Mouse (Mus musculus) hindbrain, postnatal 0 days (tissue): ENCODE measurements at regions not wholly inside any gene's neighbourhood (a gene's known extent, or its start where the extent isn't known, plus 50 kb on each side); places are given as distances from the start of the nearest gene placed in this dataset.
A peak's percentile ranks its signal among the peaks of the same experiment; 100 is the strongest.

Experiments used
- ATAC-seq: fragments of 200-750 bp; cut with Nextera tagmentation; 2 replicates; pipeline ENCODE4 v1.8.0; 2017; ENCODE audit warnings: mild to moderate bottlenecking, moderate TSS enrichment, moderate library complexity
- DNase-seq: peaks from one replicate; pipeline ENCODE4 v3.0.0-alpha.2; 2015; ENCODE audit warnings: low spot score
- H3K27ac ChIP-seq: fragments of 300-500 bp; sonication (generic); 2 replicates; pipeline ENCODE4 v1.5.1; 2014; ENCODE audit warnings: mild to moderate bottlenecking
- H3K27me3 ChIP-seq: fragments of 300-500 bp; sonication (generic); 2 replicates; pipeline ENCODE4 v1.6.1; 2014; ENCODE audit warnings: low read length, mixed read lengths; ENCODE audit not compliant: insufficient read depth
- H3K36me3 ChIP-seq: fragments of 300-500 bp; sonication (generic); 2 replicates; pipeline ENCODE4 v1.6.1; 2014; ENCODE audit warnings: low read length, mixed read lengths; ENCODE audit not compliant: insufficient read depth
- H3K4me1 ChIP-seq: fragments of 300-500 bp; sonication (generic); 2 replicates; pipeline ENCODE4 v1.6.1; 2014; ENCODE audit warnings: antibody characterized with exemption, low read length, mixed read lengths; ENCODE audit not compliant: insufficient read depth
- H3K4me2 ChIP-seq: fragments of 300-500 bp; sonication (generic); 2 replicates; pipeline ENCODE4 v1.6.1; 2014; ENCODE audit warnings: low read depth, mild to moderate bottlenecking, low read length, moderate library complexity, mixed read lengths
- H3K4me3 ChIP-seq: fragments of 300-500 bp; sonication (generic); 2 replicates; pipeline ENCODE4 v1.5.1; 2014; ENCODE audit warnings: low read length
- H3K9ac ChIP-seq: fragments of 300-500 bp; sonication (generic); replicated peaks from 2 replicates; pipeline ENCODE4 v1.6.1; 2014; ENCODE audit warnings: mild to moderate bottlenecking, low read length, moderate library complexity, mixed read lengths
- H3K9me3 ChIP-seq: fragments of 300-500 bp; sonication (generic); 2 replicates; pipeline ENCODE4 v1.6.1; 2016; ENCODE audit warnings: low read length, mixed read lengths
- CTCF ChIP-seq: IDR thresholded peaks from 2 replicates; pipeline ENCODE4 v1.5.1; 2016; ENCODE audit warnings: antibody characterized with exemption, control low read depth, low read depth
- WGBS: fragments of 180-500 bp; shearing (Covaris S2); extraction: QIAGEN DNeasy Blood & Tissue Kit; methylation state at CpG from one replicate; pipeline ENCODE4 v1.1.7; 2014; 5-methylcytosine and 5-hydroxymethylcytosine counted together

DNA sequence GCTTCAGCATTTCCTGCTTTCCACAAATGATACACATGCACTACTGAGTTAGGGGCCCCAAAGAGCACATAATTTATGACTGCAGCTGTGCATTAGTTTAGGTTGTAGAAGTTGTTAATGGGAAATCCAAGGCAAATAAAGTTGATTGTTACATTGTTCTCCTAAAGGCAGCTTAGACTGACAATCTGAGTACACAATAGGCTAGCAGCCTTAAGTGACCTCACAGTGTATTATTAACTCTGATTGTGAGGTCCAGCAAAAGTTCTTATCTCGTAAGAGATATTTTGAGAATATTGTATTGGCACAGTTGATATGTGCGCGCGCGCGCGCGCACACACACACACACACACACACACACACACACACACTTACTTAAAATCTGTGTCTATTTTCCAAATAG lies 70.5 kb upstream of the Yae1d1 start:
- no peaks in the 10 kb centered on the region for H3K36me3 ChIP-seq
- 91% methylated on average over 8 of the region's 8 CpGs for WGBS
- no peaks in the 10 kb centered on the region for H3K9me3 ChIP-seq
- no peaks in the 10 kb centered on the region for H3K27me3 ChIP-seq
- no peak overlapping the region for H3K27ac ChIP-seq
- no peak for TF ChIP-seq CTCF
- no peak overlapping the region for H3K9ac ChIP-seq
- no peak overlapping the region for H3K4me2 ChIP-seq
- DNase-seq (no peak), ATAC-seq (no peak)
- H3K4me1 ChIP-seq = no peaks in the 10 kb centered on the region
- H3K4me3 ChIP-seq = no peak overlapping the region

DNA sequence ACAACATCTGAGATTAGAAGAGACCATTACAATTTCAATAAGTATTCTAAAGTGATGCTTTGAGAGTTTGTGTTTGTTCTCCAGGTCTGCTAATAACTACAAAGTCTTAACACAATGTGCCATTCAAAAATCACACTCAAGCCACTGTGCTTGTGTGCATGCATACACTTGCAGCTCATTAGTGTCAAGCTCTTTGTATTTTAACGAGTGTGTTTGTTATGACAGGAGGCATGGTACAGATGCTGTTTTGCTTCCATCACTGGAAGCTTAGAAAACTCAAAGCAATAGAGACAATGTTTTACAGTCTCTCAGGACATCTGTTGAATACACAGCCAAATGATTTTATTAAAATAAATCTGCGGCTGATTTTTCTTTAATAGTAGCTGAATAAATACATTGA lies 67.1 kb upstream of the Yae1d1 start:
- DNase-seq (no peak), ATAC-seq (no peak)
- Histone ChIP-seq H3K4me1 (no peaks in the 10 kb centered on the region), H3K4me3 (no peak overlapping the region), H3K27me3 (no peaks in the 10 kb centered on the region), H3K9me3 (no peaks in the 10 kb centered on the region), H3K36me3 (no peaks in the 10 kb centered on the region), H3K4me2 (no peak overlapping the region), H3K9ac (no peak overlapping the region), H3K27ac (no peak overlapping the region)
- TF ChIP-seq CTCF = no peak
- WGBS = 77% methylated on average over 2 of the region's 2 CpGs

DNA sequence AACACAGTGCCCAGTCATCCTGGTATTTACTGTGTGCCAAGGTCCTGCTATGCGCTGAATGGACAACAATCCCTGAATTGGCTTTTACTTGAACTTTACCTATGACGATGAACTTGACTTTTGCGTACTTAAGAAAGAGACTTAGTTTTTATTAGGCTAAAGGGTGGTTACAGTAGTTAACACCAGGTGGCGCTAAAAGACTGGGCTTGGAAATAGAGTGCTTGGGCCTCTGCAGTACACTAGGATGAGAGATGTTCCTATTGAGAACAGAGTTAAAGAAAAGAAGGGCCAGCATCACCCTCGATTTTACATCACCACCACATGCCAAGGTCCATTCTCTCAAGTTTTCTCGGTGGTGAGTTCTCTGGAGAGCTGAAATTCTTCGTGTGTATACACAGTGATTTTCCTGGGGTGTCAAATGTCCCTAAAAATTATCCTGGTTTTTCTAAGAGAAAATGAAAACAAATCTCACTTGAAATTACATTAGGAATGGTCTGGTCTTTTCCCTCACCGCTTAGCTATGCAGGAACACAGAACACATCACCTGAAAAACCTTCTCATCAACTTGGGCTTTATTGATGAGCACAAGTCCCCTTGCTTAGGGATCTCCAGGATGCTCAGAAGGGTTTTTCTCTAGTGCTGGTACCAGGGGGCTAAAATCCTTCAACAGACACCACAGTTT lies 64.2 kb upstream of the Yae1d1 start:
- Histone ChIP-seq H3K4me3 (no peak overlapping the region), H3K4me1 (no peaks in the 10 kb centered on the region), H3K36me3 (no peaks in the 10 kb centered on the region), H3K9me3 (0 out of 2 replicates have a peak, but pooled peaks cover 2% of the 10 kb centered on the region), H3K9ac (no peak overlapping the region), H3K27ac (no peak overlapping the region), H3K27me3 (no peaks in the 10 kb centered on the region), H3K4me2 (no peak overlapping the region)
- peak; percentile 89 for ATAC-seq
- DNase-seq = peak; percentile 90
- 32% methylated on average over 8 of the region's 8 CpGs for WGBS
- peak; percentile 93 for TF ChIP-seq CTCF

DNA sequence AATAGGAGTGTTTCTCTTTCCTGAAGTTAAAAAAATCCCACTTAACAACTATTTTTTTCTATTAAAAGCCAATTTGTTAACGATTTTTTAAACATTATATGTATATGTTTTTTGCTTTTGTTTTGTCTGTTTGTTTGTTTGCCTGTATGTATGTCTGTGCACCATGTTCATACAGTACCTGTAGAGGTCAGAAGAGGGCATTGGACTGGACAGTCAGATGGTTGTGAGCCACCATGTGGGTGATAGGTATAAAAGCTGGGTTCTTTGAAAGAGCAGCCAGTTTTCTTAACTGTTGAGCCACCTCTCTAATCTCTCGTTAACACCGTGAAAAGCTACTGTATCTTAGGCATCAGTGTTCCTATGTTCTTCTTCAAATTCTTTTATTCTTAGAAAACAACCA lies 63.7 kb upstream of the Yae1d1 start:
- no peak for TF ChIP-seq CTCF
- ATAC-seq (peak; percentile 45; the same call in 1 of the 2 replicates), DNase-seq (no peak)
- Histone ChIP-seq H3K4me3 (no peak overlapping the region), H3K9ac (no peak overlapping the region), H3K27ac (no peak overlapping the region), H3K27me3 (no peaks in the 10 kb centered on the region), H3K36me3 (no peaks in the 10 kb centered on the region), H3K4me2 (no peak overlapping the region), H3K9me3 (0 out of 2 replicates have a peak, but pooled peaks cover 5% of the 10 kb centered on the region), H3K4me1 (no peaks in the 10 kb centered on the region)
- WGBS = 63% methylated on average over 3 of the region's 3 CpGs

DNA sequence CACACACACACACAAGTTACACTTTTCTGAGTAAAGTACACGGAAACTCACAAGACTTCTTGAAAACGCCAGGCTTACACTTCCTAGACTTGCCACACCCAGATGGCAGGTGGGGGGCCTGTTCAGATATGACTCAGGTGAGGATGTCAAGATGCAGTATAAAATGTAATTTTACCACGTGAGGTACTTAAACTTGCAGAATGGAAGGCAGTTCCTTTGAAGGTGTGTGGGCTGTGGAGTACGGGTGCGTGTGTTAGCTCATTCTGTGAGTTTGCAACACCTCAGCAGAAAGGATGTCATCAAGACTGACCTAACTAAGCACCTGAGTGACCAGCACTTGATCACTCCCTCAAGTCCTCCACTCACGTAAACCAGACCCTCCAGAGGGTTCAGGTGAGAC lies 50.0 kb upstream of the Yae1d1 start:
- no peak overlapping the region for H3K9ac ChIP-seq
- no peaks in the 10 kb centered on the region for H3K27me3 ChIP-seq
- DNase-seq (no peak), ATAC-seq (no peak)
- TF ChIP-seq CTCF = no peak
- no peaks in the 10 kb centered on the region for H3K36me3 ChIP-seq
- WGBS = 90% methylated on average over 6 of the region's 6 CpGs
- no peak overlapping the region for H3K4me3 ChIP-seq
- H3K4me2 ChIP-seq = no peak overlapping the region
- H3K9me3 ChIP-seq = no peaks in the 10 kb centered on the region
- no peaks in the 10 kb centered on the region for H3K4me1 ChIP-seq
- no peak overlapping the region for H3K27ac ChIP-seq
